Mouse (Mus musculus): Measurements from ENCODE around the gene Rpl13a. TPM values are rescaled to one million over a fixed set of nuclear protein-coding genes. Genes with fewer than 3 reads are reported as not detected.

The Rpl13a gene
- polyA plus RNA-seq, 1 experiment from 2014 or later = 1,710 TPM

DNA sequence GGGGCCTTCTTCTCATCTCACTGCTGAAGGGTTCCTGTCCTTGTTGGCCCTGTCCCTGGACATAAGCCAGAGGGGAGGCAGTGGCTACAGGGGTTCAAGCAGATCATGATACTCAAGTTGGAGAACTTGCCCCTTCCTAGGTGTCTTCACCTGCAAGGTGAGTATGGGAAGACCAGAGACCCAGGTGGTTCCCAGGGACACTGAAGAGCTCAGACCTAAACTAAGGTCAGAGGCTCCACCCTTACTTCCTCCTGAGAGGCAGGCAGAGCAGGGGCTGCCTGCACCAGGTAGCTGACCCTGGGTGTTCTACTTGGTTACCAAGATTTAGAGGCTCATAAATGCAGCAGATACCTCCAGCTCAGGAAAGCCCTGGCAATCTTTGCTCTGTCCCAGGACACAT, 6.6 kb downstream of the Rpl13a start:
- no peak for ATAC-seq (replicated peaks; ENCODE audit: low FRiP score, low TSS enrichment, low read depth)
- Histone ChIP-seq H3K36me3 (ENCODE audit: control insufficient read depth, insufficient read depth, low read length) (peaks cover 69% of the 10 kb centered on the region), H3K27me3 (replicated peaks; ENCODE audit: control insufficient read depth, insufficient read depth, low read length) (no peaks in the 10 kb centered on the region), H3K9me3 (ENCODE audit: control insufficient read depth, low read length) (no peaks in the 10 kb centered on the region), H3K4me3 (ENCODE audit: low read depth, low read length) (no peak overlapping the region), H3K4me2 (ENCODE audit: low read length) (peak overlapping the region; percentile 20; the same call in 1 of the 2 replicates), H3K4me1 (replicated peaks; ENCODE audit: control insufficient read depth, insufficient read depth, low read length) (peaks cover 35% of the 10 kb centered on the region; the same call in 1 of the 2 replicates), H3K9ac (ENCODE audit: low read length) (peak overlapping the region; percentile 22; the same call in 1 of the 2 replicates), H3K27ac (ENCODE audit: low read depth) (no peak overlapping the region)
- no peak for DNase-seq (ENCODE audit: low spot score)

DNA sequence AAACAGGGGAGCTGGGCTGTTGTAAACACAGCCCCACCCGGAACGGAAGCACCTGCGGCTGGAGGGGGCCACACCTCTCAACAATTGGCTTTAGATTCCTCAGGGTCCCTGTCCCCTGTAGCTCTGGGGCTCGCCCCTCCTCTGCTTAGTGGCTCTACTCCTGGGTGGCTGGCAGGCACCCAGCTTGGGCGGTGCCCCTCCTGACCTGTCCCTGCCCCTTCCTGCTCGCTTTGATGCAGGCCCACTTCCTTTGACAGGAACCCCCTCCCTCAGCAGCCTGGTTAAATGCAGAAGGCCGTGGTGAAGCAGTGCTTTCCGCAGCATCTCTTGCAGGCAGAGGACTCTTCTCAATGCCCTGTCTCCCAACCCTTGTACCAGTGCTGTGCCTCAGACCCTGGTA, 7.2 kb downstream of the Rpl13a start:
- 55% methylated on average over 8 of the region's 8 CpGs for WGBS
- DNase-seq (ENCODE audit: low spot score) = no peak
- Histone ChIP-seq H3K4me1 (replicated peaks; ENCODE audit: control insufficient read depth, insufficient read depth, low read length) (peaks cover 32% of the 10 kb centered on the region; the same call in 1 of the 2 replicates), H3K9ac (ENCODE audit: low read length) (peak overlapping the region; percentile 22; the same call in 1 of the 2 replicates), H3K9me3 (ENCODE audit: control insufficient read depth, low read length) (no peaks in the 10 kb centered on the region), H3K4me3 (ENCODE audit: low read depth, low read length) (no peak overlapping the region), H3K36me3 (ENCODE audit: control insufficient read depth, insufficient read depth, low read length) (peaks cover 64% of the 10 kb centered on the region), H3K4me2 (ENCODE audit: low read length) (peak overlapping the region; percentile 20; the same call in 1 of the 2 replicates), H3K27me3 (replicated peaks; ENCODE audit: control insufficient read depth, insufficient read depth, low read length) (no peaks in the 10 kb centered on the region), H3K27ac (ENCODE audit: low read depth) (no peak overlapping the region)
- ATAC-seq (replicated peaks; ENCODE audit: low FRiP score, low TSS enrichment, low read depth) = no peak

DNA sequence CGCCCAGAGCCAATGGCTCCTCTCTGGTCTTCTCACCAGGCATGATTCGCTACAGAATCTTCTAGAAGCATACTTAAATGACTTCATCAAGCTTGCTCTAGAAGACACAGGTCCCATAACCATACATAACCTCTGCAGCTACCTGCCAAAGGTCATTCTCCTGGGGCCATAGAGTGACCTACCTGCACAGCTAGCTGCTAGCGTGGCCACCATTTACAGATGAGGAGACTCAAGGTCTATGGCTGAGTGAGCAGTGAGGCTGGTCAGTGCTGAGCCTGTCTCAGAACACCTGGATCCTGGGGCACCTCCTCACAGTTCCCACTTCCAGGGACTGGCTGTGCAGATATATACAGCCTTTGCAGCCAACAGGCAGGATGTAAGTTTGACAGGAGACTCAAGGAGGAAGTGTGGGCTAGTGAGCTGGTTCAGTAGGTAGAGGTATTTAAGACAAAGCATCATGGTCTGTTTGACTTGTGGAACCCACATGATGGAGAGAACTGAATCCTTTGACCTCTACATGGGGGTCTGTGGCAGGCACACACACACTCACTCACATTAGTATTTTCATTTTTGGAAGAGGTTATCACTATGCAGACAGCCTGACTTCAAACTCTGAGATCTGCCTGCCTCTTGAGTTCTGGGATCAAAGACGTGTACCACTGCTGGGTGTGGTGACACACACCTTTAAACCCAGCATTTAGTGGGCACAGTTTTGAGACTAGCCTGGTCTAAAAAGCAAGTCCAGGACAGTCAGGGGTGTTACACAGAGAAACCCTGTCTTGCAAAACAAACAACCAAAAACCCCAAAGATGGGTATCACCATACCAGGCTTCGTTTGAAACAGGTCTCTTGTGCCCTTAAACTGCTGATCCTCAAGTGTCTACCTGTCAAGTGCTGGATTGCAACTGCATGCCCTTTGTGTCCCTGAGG, 8.5 kb downstream of the Rpl13a start:
- Histone ChIP-seq H3K4me1 (replicated peaks; ENCODE audit: control insufficient read depth, insufficient read depth, low read length) (peaks cover 28% of the 10 kb centered on the region; the same call in 1 of the 2 replicates), H3K27me3 (replicated peaks; ENCODE audit: control insufficient read depth, insufficient read depth, low read length) (no peaks in the 10 kb centered on the region), H3K27ac (ENCODE audit: low read depth) (no peak overlapping the region), H3K9me3 (ENCODE audit: control insufficient read depth, low read length) (no peaks in the 10 kb centered on the region), H3K4me2 (ENCODE audit: low read length) (no peak overlapping the region), H3K36me3 (ENCODE audit: control insufficient read depth, insufficient read depth, low read length) (peaks cover 50% of the 10 kb centered on the region), H3K9ac (ENCODE audit: low read length) (no peak overlapping the region), H3K4me3 (ENCODE audit: low read depth, low read length) (no peak overlapping the region)
- DNase-seq (ENCODE audit: low spot score) (no peak), ATAC-seq (replicated peaks; ENCODE audit: low FRiP score, low TSS enrichment, low read depth) (no peak)
- WGBS = 81% methylated on average over 5 of the region's 5 CpGs

GRCm38 (mm10) chr7:45118336-45118735, 10.2 kb downstream of the Rpl13a start:
- DNase-seq (ENCODE audit: low spot score) = no peak
- Histone ChIP-seq H3K27me3 (replicated peaks; ENCODE audit: control insufficient read depth, insufficient read depth, low read length) (no peaks in the 10 kb centered on the region), H3K9me3 (ENCODE audit: control insufficient read depth, low read length) (no peaks in the 10 kb centered on the region), H3K36me3 (ENCODE audit: control insufficient read depth, insufficient read depth, low read length) (peaks cover 49% of the 10 kb centered on the region), H3K4me2 (ENCODE audit: low read length) (no peak overlapping the region), H3K4me3 (ENCODE audit: low read depth, low read length) (no peak overlapping the region), H3K9ac (ENCODE audit: low read length) (no peak overlapping the region), H3K4me1 (replicated peaks; ENCODE audit: control insufficient read depth, insufficient read depth, low read length) (peaks cover 26% of the 10 kb centered on the region; the same call in 1 of the 2 replicates), H3K27ac (ENCODE audit: low read depth) (no peak overlapping the region; the same call in 1 of the 2 replicates)
- ATAC-seq (replicated peaks; ENCODE audit: low FRiP score, low TSS enrichment, low read depth) = no peak
- 82% methylated on average over 6 of the region's 6 CpGs for WGBS

DNA sequence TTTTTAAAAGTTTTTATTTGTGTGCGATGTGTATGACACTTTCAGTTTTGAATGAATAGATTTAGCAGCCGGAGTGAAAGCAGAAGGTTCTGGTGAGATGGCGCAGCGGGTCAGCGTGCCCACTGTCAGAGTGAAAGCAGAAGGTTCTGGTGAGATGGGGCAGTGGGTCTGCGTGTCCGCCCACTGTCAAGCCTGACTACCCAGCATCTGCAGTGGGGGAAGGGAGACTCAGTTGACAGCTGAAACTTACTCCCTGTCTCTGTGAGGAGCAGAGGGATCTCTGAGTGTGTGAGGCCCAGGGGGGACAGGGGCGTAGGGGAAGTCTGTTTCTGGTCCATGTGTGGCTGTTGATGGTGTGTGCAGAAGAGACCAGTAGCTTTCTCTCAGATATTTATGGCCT, 11.0 kb downstream of the Rpl13a start:
- Histone ChIP-seq H3K4me2 (ENCODE audit: low read length) (no peak overlapping the region), H3K27ac (ENCODE audit: low read depth) (no peak overlapping the region), H3K4me3 (ENCODE audit: low read depth, low read length) (no peak overlapping the region), H3K9ac (ENCODE audit: low read length) (no peak overlapping the region), H3K36me3 (ENCODE audit: control insufficient read depth, insufficient read depth, low read length) (peaks cover 42% of the 10 kb centered on the region), H3K27me3 (replicated peaks; ENCODE audit: control insufficient read depth, insufficient read depth, low read length) (no peaks in the 10 kb centered on the region), H3K4me1 (replicated peaks; ENCODE audit: control insufficient read depth, insufficient read depth, low read length) (peaks cover 19% of the 10 kb centered on the region; the same call in 1 of the 2 replicates), H3K9me3 (ENCODE audit: control insufficient read depth, low read length) (no peaks in the 10 kb centered on the region)
- 73% methylated on average over 8 of the region's 8 CpGs for WGBS
- ATAC-seq (replicated peaks; ENCODE audit: low FRiP score, low TSS enrichment, low read depth) = no peak
- no peak for DNase-seq (ENCODE audit: low spot score)

DNA sequence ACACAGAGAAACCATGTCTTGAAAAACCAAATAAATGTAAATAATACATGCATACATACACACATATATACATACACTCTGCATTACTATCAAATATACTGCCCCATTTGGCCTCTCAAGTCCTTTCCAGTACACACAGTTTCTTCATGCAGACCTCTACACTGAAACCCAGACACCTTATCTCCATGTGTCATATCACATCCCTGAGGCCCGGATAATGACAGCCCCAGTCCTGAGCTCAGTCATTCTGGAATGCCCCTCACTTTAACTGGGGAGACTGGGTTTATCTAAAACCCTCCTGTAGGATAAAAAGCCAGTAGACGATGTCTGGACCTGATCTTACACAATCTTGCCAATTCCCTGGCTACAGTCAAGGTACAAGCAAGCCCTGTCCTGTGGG, 15.1 kb downstream of the Rpl13a start:
- ATAC-seq (replicated peaks; ENCODE audit: low FRiP score, low TSS enrichment, low read depth) (no peak), DNase-seq (ENCODE audit: low spot score) (no peak)
- 66% methylated on average over 2 of the region's 2 CpGs for WGBS
- Histone ChIP-seq H3K4me3 (ENCODE audit: low read depth, low read length) (no peak overlapping the region), H3K9me3 (ENCODE audit: control insufficient read depth, low read length) (no peaks in the 10 kb centered on the region), H3K36me3 (ENCODE audit: control insufficient read depth, insufficient read depth, low read length) (0 out of 2 replicates have a peak, but pooled peaks cover 4% of the 10 kb centered on the region), H3K27ac (ENCODE audit: low read depth) (no peak overlapping the region), H3K4me2 (ENCODE audit: low read length) (no peak overlapping the region), H3K4me1 (replicated peaks; ENCODE audit: control insufficient read depth, insufficient read depth, low read length) (0 out of 2 replicates have a peak, but pooled peaks cover 10% of the 10 kb centered on the region), H3K9ac (ENCODE audit: low read length) (no peak overlapping the region), H3K27me3 (replicated peaks; ENCODE audit: control insufficient read depth, insufficient read depth, low read length) (no peaks in the 10 kb centered on the region)

DNA sequence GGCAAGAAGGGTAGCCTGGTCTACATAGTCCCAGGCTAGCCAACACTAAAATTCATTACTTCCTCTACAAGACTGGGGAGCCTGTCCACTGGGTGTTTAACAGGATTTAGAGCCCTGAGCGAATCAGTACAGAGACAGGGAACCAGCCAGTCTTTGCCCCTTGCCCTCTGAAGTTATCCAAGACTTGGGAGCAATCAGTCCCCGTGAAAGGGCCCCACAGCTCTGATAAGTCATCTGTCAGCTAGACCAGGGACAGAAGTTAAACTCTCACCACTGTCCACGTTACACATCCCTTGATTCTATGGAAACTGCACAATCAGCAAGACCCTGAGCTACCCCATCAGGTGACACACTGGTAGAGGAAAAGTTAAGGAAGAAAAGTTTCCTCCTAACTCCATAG, 16.0 kb downstream of the Rpl13a start:
- Histone ChIP-seq H3K4me2 (ENCODE audit: low read length) (no peak overlapping the region), H3K27ac (ENCODE audit: low read depth) (no peak overlapping the region), H3K36me3 (ENCODE audit: control insufficient read depth, insufficient read depth, low read length) (no peaks in the 10 kb centered on the region), H3K9me3 (ENCODE audit: control insufficient read depth, low read length) (no peaks in the 10 kb centered on the region), H3K9ac (ENCODE audit: low read length) (no peak overlapping the region), H3K4me3 (ENCODE audit: low read depth, low read length) (no peak overlapping the region), H3K27me3 (replicated peaks; ENCODE audit: control insufficient read depth, insufficient read depth, low read length) (no peaks in the 10 kb centered on the region), H3K4me1 (replicated peaks; ENCODE audit: control insufficient read depth, insufficient read depth, low read length) (0 out of 2 replicates have a peak, but pooled peaks cover 5% of the 10 kb centered on the region)
- 32% methylated on average over 3 of the region's 3 CpGs for WGBS
- DNase-seq (ENCODE audit: low spot score) (no peak), ATAC-seq (replicated peaks; ENCODE audit: low FRiP score, low TSS enrichment, low read depth) (no peak)

- H3K9me3 ChIP-seq (ENCODE audit: control insufficient read depth, low read length) = no peaks in the 10 kb centered on the region
- ATAC-seq (replicated peaks; ENCODE audit: low FRiP score, low TSS enrichment, low read depth) (no peak), DNase-seq (ENCODE audit: low spot score) (no peak)
- 0 out of 2 replicates have a peak, but pooled peaks cover 1% of the 10 kb centered on the region for H3K4me1 ChIP-seq (replicated peaks; ENCODE audit: control insufficient read depth, insufficient read depth, low read length)
- WGBS = 59% methylated on average over 2 of the region's 2 CpGs
- no peak overlapping the region for H3K4me2 ChIP-seq (ENCODE audit: low read length)
- H3K27me3 ChIP-seq (replicated peaks; ENCODE audit: control insufficient read depth, insufficient read depth, low read length) = no peaks in the 10 kb centered on the region
- no peak overlapping the region for H3K4me3 ChIP-seq (ENCODE audit: low read depth, low read length)
- H3K9ac ChIP-seq (ENCODE audit: low read length) = no peak overlapping the region
- no peaks in the 10 kb centered on the region for H3K36me3 ChIP-seq (ENCODE audit: control insufficient read depth, insufficient read depth, low read length)
- no peak overlapping the region for H3K27ac ChIP-seq (ENCODE audit: low read depth)
Measured at GRCm38 (mm10) chr7:45111940-45112339, 16.6 kb downstream of the Rpl13a start.
